Mouse (Mus musculus) olfactory bulb, adult 2 months (tissue): ENCODE results near the gene Pqlc2. TPM values are rescaled to one million over a fixed set of nuclear protein-coding genes. Genes with fewer than 3 reads are reported as not detected.

ENCODE experiments used
- H3K27ac ChIP-seq: fragments of 200-500 bp; 2 replicates; pipeline ENCODE4 v1.5.1; 2012; ENCODE audit warnings: low read depth, low read length; ENCODE audit not compliant: insufficient read depth
- H3K4me1 ChIP-seq: fragments of 200-500 bp; 2 replicates; pipeline ENCODE4 v1.6.1; 2012; ENCODE audit warnings: low read length; ENCODE audit not compliant: control insufficient read depth, insufficient read depth
- H3K4me3 ChIP-seq: fragments of 200-500 bp; 2 replicates; pipeline ENCODE4 v1.5.1; 2012; ENCODE audit warnings: mild to moderate bottlenecking, low read depth, low read length, moderate library complexity; ENCODE audit not compliant: insufficient read depth
- CTCF ChIP-seq: fragments of 200-500 bp; IDR thresholded peaks from 2 replicates; pipeline ENCODE4 v1.5.1; 2012; ENCODE audit warnings: low read depth, mild to moderate bottlenecking, low read length, moderate library complexity; ENCODE audit not compliant: insufficient read depth
- POLR2A ChIP-seq: fragments of 200-500 bp; IDR thresholded peaks from 2 replicates; pipeline ENCODE4 v1.6.1; 2012; ENCODE audit warnings: mild to moderate bottlenecking, low read depth, low read length, moderate library complexity; ENCODE audit not compliant: insufficient read depth
- WGBS: fragments of 180-500 bp; shearing (Covaris S2); methylation state at CpG from one replicate; pipeline ENCODE4 v1.1.7; 2018; 5-methylcytosine and 5-hydroxymethylcytosine counted together
- polyA plus RNA-seq: library from polyadenylated mRNA; stranded (reverse); fragments of >200 nt; gene quantifications from 2 replicates; pipeline ENCODE4 v1.2.4, GENCODE M21; 2012; ENCODE audit warnings: low replicate concordance; ENCODE audit not compliant: missing spikeins, insufficient read depth, insufficient read length

Gene Pqlc2
- polyA plus RNA-seq, 1 experiment, result not detected

- Histone ChIP-seq H3K4me1 (peaks cover 2% of the 10 kb centered on the region; the same call in 1 of the 2 replicates), H3K27ac (no peak overlapping the region), H3K4me3 (no peak overlapping the region)
- WGBS, result 66% methylated on average over 33 of the region's 33 CpGs
- TF ChIP-seq POLR2A (no peak), CTCF (no peak)
Observed at GRCm38 (mm10) chr4:139338145-139338544, 27.6 kb upstream of the Pqlc2 start.

- no peak overlapping the region for H3K27ac ChIP-seq
- H3K4me1 ChIP-seq, result peaks cover 2% of the 10 kb centered on the region; the same call in 1 of the 2 replicates
- TF ChIP-seq POLR2A, result no peak
- peak; percentile 68 for TF ChIP-seq CTCF
- 29% methylated on average over 24 of the region's 24 CpGs for WGBS
- H3K4me3 ChIP-seq, result no peak overlapping the region
Observed at GRCm38 (mm10) chr4:139336822-139337483, 26.4 kb upstream of the Pqlc2 start.

GRCm38 (mm10) chr4:139335507-139335906 is 25.0 kb upstream of the Pqlc2 start:
- no peak overlapping the region for H3K4me3 ChIP-seq
- no peak overlapping the region for H3K27ac ChIP-seq
- H3K4me1 ChIP-seq, result peaks cover 4% of the 10 kb centered on the region; the same call in 1 of the 2 replicates
- TF ChIP-seq POLR2A (no peak), CTCF (no peak)
- 72% methylated on average over 7 of the region's 7 CpGs for WGBS

GRCm38 (mm10) chr4:139334631-139335295 is 24.3 kb upstream of the Pqlc2 start:
- 49% methylated on average over 9 of the region's 9 CpGs for WGBS
- no peak for TF ChIP-seq CTCF
- no peak for TF ChIP-seq POLR2A
- Histone ChIP-seq H3K4me1 (peaks cover 4% of the 10 kb centered on the region; the same call in 1 of the 2 replicates), H3K4me3 (no peak overlapping the region), H3K27ac (no peak overlapping the region)

- TF ChIP-seq POLR2A (no peak), CTCF (no peak)
- 15% methylated on average over 10 of the region's 10 CpGs for WGBS
Observed at GRCm38 (mm10) chr4:139330605-139331004, 20.1 kb upstream of the Pqlc2 start.

GRCm38 (mm10) chr4:139319740-139320139 is 9.2 kb upstream of the Pqlc2 start:
- no peak overlapping the region for H3K27ac ChIP-seq
- H3K4me1 ChIP-seq, result no peaks in the 10 kb centered on the region
- no peak overlapping the region for H3K4me3 ChIP-seq
- TF ChIP-seq POLR2A (no peak), CTCF (no peak)
- WGBS, result 96% methylated on average over 4 of the region's 4 CpGs

More at GRCm38 (mm10) chr4:139330605-139331004, 20.1 kb upstream of the Pqlc2 start:
- no peak overlapping the region for H3K27ac ChIP-seq
- H3K4me3 ChIP-seq, result no peak overlapping the region
- 0 out of 2 replicates have a peak, but pooled peaks cover 2% of the 10 kb centered on the region for H3K4me1 ChIP-seq

GRCm38 (mm10) chr4:139318449-139318848 is 7.9 kb upstream of the Pqlc2 start:
- 95% methylated on average over 11 of the region's 11 CpGs for WGBS
- TF ChIP-seq POLR2A (no peak), CTCF (no peak)
- H3K27ac ChIP-seq, result no peak overlapping the region

GRCm38 (mm10) chr4:139312632-139313031 is 2.1 kb upstream of the Pqlc2 start:
- H3K4me3 ChIP-seq, result no peak overlapping the region
- WGBS, result 62% methylated on average over 4 of the region's 4 CpGs
- peaks cover 20% of the 10 kb centered on the region for H3K4me1 ChIP-seq
- H3K27ac ChIP-seq, result no peak overlapping the region
- TF ChIP-seq CTCF (no peak), POLR2A (no peak)

More at GRCm38 (mm10) chr4:139318449-139318848, 7.9 kb upstream of the Pqlc2 start:
- no peak overlapping the region for H3K4me3 ChIP-seq
- no peaks in the 10 kb centered on the region for H3K4me1 ChIP-seq

GRCm38 (mm10) chr4:139311707-139312106 is 1.2 kb upstream of the Pqlc2 start:
- H3K4me1 ChIP-seq, result peaks cover 20% of the 10 kb centered on the region
- TF ChIP-seq POLR2A (no peak), CTCF (no peak)
- peak overlapping the region; percentile 28; the same call in 1 of the 2 replicates for H3K4me3 ChIP-seq
- 27% methylated on average over 14 of the region's 14 CpGs for WGBS
- no peak overlapping the region for H3K27ac ChIP-seq

GRCm38 (mm10) chr4:139310899-139311701 is 592 bp upstream of the Pqlc2 start:
- peaks cover 20% of the 10 kb centered on the region for H3K4me1 ChIP-seq
- WGBS, result under 1% methylated on average over 52 of the region's 53 CpGs
- peak overlapping the region; percentile 66 for H3K4me3 ChIP-seq
- TF ChIP-seq POLR2A (no peak), CTCF (no peak)
- no peak overlapping the region for H3K27ac ChIP-seq
